Mouse (Mus musculus): Measurements from ENCODE around the gene H2-DMb1.

H2-DMb1 gene

GRCm38 (mm10) chr17:34196491-34196890 is 43.6 kb downstream of the H2-DMb1 start:
- DNase-seq = peak in 1 of 2 experiments; percentile 52

- DNase-seq = peak; percentile 91 to 95
Observed at GRCm38 (mm10) chr17:34196941-34197894, 44.3 kb downstream of the H2-DMb1 start, which contains the start of gene Psmb8. Gene Psmb8 (plus strand): TSS chr17:34197721.

GRCm38 (mm10) chr17:34197904-34198520 is 45.1 kb downstream of the H2-DMb1 start:
- DNase-seq = peak; percentile 74 to 78

- DNase-seq = no peak
Observed at GRCm38 (mm10) chr17:34198521-34198912, 45.6 kb downstream of the H2-DMb1 start.

GRCm38 (mm10) chr17:34199050-34199619 is 46.3 kb downstream of the H2-DMb1 start:
- DNase-seq = no peak

- DNase-seq = no peak
Observed at GRCm38 (mm10) chr17:34200047-34200446, 47.2 kb downstream of the H2-DMb1 start.

GRCm38 (mm10) chr17:34200772-34201505 is 48.1 kb downstream of the H2-DMb1 start:
- no peak for DNase-seq

- DNase-seq = no peak
Observed at GRCm38 (mm10) chr17:34201506-34202055, 48.7 kb downstream of the H2-DMb1 start.

GRCm38 (mm10) chr17:34202760-34203442 is 50.0 kb downstream of the H2-DMb1 start:
- no peak for DNase-seq

GRCm38 (mm10) chr17:34203444-34203843 is 50.6 kb downstream of the H2-DMb1 start, which contains the start of gene Tap2:
Gene Tap2 (plus strand): TSS chr17:34203527.
- DNase-seq = no peak

GRCm38 (mm10) chr17:34204303-34205010 is 51.6 kb downstream of the H2-DMb1 start:
- DNase-seq = peak; percentile 90 to 94

GRCm38 (mm10) chr17:34205021-34205745 is 52.3 kb downstream of the H2-DMb1 start:
- DNase-seq = peak; percentile 46 to 70

- DNase-seq = peak; percentile 36 to 51
Observed at GRCm38 (mm10) chr17:34205746-34206176, 52.9 kb downstream of the H2-DMb1 start.

GRCm38 (mm10) chr17:34206731-34207130 is 53.9 kb downstream of the H2-DMb1 start:
- peak in 1 of 2 experiments; percentile 6 for DNase-seq

GRCm38 (mm10) chr17:34207456-34207855 is 54.6 kb downstream of the H2-DMb1 start:
- DNase-seq = peak in 1 of 2 experiments; percentile 16

- peak in 1 of 2 experiments; percentile 8 for DNase-seq
Observed at GRCm38 (mm10) chr17:34207866-34208265, 55.0 kb downstream of the H2-DMb1 start.

GRCm38 (mm10) chr17:34208421-34208820 is 55.5 kb downstream of the H2-DMb1 start:
- no peak for DNase-seq

GRCm38 (mm10) chr17:34209680-34210079 is 56.8 kb downstream of the H2-DMb1 start:
- peak in 1 of 2 experiments; percentile 17 for DNase-seq

All from lung, postnatal 4 days (tissue).